Mouse (Mus musculus): ENCODE measurements at regions not wholly inside any gene's neighbourhood (a gene's known extent, or its start where the extent isn't known, plus 50 kb on each side); places are given as distances from the start of the nearest gene placed in this dataset.

DNA sequence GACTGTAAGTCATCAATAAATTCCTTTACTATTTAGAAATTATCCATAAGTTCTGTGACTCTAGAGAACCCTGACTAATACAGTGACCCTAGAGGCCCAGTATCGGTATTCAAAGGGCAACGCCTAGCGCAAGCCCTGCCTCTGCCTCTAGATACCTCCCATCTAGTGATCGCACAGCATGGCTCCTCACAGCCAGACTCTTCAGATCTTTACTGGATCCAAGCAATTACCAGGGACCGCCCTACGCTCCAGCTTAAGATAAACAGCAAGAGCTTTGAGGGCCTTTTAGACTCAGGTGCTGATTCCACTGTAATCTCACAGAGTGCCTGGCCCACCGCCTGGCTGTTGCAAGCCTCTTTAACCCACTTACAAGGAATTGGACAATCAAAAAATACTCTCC is 115.0 kb upstream of the Mrpl21 start:
- no peak for TF ChIP-seq MAZ (IDR thresholded peaks at IDR 0.05; ENCODE audit: low read depth, low read length)
- TF ChIP-seq POLR2A (IDR thresholded peaks at IDR 0.05; ENCODE audit: low read depth, low read length) = no peak
- TF ChIP-seq MAX (IDR thresholded peaks at IDR 0.05; ENCODE audit: low read length) = no peak
- no peak for TF ChIP-seq SIN3A (IDR thresholded peaks at IDR 0.05; ENCODE audit: low read length)

Data from CH12.LX (cell line).